8 mouse cellular contexts compared by ENCODE assay signal in genomic region chr15:99317267-99317651, GRCm38 (mm10). TPM values are rescaled to one million over a fixed set of nuclear protein-coding genes. Genes with fewer than 3 reads are reported as not detected.
DNase-seq lines count a peak whose midpoint lies in the region; ATAC-seq lines count a peak whose summit lies in the region.

No protein-coding gene starts in this region.

- peaks cover 10% of the 10 kb centered on the region for H3K4me1 ChIP-seq in heart, embryonic 13.5 days
- peaks cover 26% of the 10 kb centered on the region for H3K4me1 ChIP-seq in kidney, embryonic 16.5 days (ENCODE audit: insufficient read depth, low read length)
- peaks cover 60% of the 10 kb centered on the region for H3K4me1 ChIP-seq in megakaryocyte, embryonic 14.5 days

- H3K4me3 ChIP-seq in heart, embryonic 13.5 days = no peak overlapping the region
- H3K4me3 ChIP-seq in kidney, embryonic 16.5 days (ENCODE audit: low read length) = no peak overlapping the region
- H3K4me3 ChIP-seq in megakaryocyte, embryonic 14.5 days (replicated peaks) = peak overlapping the region; percentile 28

- peak; percentile 9 for DNase-seq in embryo, embryonic 10.5 days (ENCODE audit: low spot score)
- DNase-seq in embryo, embryonic 9.5 days (ENCODE audit: extremely low spot score) = no peak
- no peak for DNase-seq in B cell, adult 2 months
- DNase-seq in left cerebral cortex, adult 18-20 months (ENCODE audit: low spot score in 2 of 2) = no peak
- DNase-seq in thymus, postnatal 14 days = no peak

- ATAC-seq in heart, embryonic 13.5 days (ENCODE audit: extremely low read depth, insufficient number of reproducible peaks, low FRiP score, low TSS enrichment) = no peak
- peak; percentile 59; the same call in 1 of the 2 replicates for ATAC-seq in kidney, embryonic 16.5 days (ENCODE audit: low FRiP score, low TSS enrichment)

- peak overlapping the region; percentile 84 for H3K27ac ChIP-seq in heart, embryonic 13.5 days (replicated peaks)
- H3K27ac ChIP-seq in kidney, embryonic 16.5 days (ENCODE audit: low read length) = peak overlapping the region; percentile 70

- H3K4me2 ChIP-seq in heart, embryonic 13.5 days = no peak overlapping the region
- H3K4me2 ChIP-seq in kidney, embryonic 16.5 days (replicated peaks; ENCODE audit: low read depth, low read length) = no peak overlapping the region

- 52% methylated on average over 2 of the region's 2 CpGs for WGBS in heart, embryonic 13.5 days
- 66% methylated on average over 2 of the region's 2 CpGs for WGBS in kidney, embryonic 16.5 days

- no peaks in the 10 kb centered on the region for H3K27me3 ChIP-seq in heart, embryonic 13.5 days (replicated peaks)
- H3K27me3 ChIP-seq in kidney, embryonic 16.5 days (ENCODE audit: insufficient read depth, low read length) = no peaks in the 10 kb centered on the region
- H3K27me3 ChIP-seq in megakaryocyte, embryonic 14.5 days (replicated peaks) = no peaks in the 10 kb centered on the region

- H3K36me3 ChIP-seq in heart, embryonic 13.5 days = peaks cover 98% of the 10 kb centered on the region
- peaks cover 68% of the 10 kb centered on the region for H3K36me3 ChIP-seq in kidney, embryonic 16.5 days (ENCODE audit: insufficient read depth, low read length)
- H3K36me3 ChIP-seq in megakaryocyte, embryonic 14.5 days (replicated peaks; ENCODE audit: low read length) = peaks cover 84% of the 10 kb centered on the region

- H3K9ac ChIP-seq in heart, embryonic 13.5 days = peak overlapping the region; percentile 58
- H3K9ac ChIP-seq in kidney, embryonic 16.5 days (replicated peaks; ENCODE audit: low read length) = no peak overlapping the region

- H3K9me3 ChIP-seq in heart, embryonic 13.5 days = no peaks in the 10 kb centered on the region
- H3K9me3 ChIP-seq in kidney, embryonic 16.5 days (ENCODE audit: low read length) = no peaks in the 10 kb centered on the region
- H3K9me3 ChIP-seq in megakaryocyte, embryonic 14.5 days = no peaks in the 10 kb centered on the region

RNA-seq across cellular contexts. Expression of gene Fam186b, which starts 21.6 kb away (rescaled TPM):
- 0.40 and 0.52 TPM in 2 replicates for polyA plus RNA-seq in heart, embryonic 13.5 days (2015; fragmentation: Nextera tagmentation; extraction: Ambion mirVana)
- 0.21 and 0.30 TPM in 2 replicates for polyA plus RNA-seq in kidney, embryonic 16.5 days (2015; fragmentation: Nextera tagmentation; extraction: Ambion mirVana)
- not detected in 2 replicates for polyA plus RNA-seq in megakaryocyte, embryonic 14.5 days (2012; ENCODE audit: insufficient read depth, low replicate concordance)
- total RNA-seq in left cerebral cortex, adult 18-20 months (2021) = 1 to 10 TPM; 1.5 to 1.8 TPM

RNA-seq across cellular contexts. Expression of gene Prpf40b, which starts 22.4 kb away (rescaled TPM):
- 37.4 and 41.5 TPM in 2 replicates for polyA plus RNA-seq in heart, embryonic 13.5 days (2015; fragmentation: Nextera tagmentation; extraction: Ambion mirVana)
- 62.2 and 67.5 TPM in 2 replicates for polyA plus RNA-seq in kidney, embryonic 16.5 days (2015; fragmentation: Nextera tagmentation; extraction: Ambion mirVana)
- 14.7 and 16.8 TPM in 2 replicates for polyA plus RNA-seq in megakaryocyte, embryonic 14.5 days (2012; ENCODE audit: insufficient read depth, low replicate concordance)
- 100 to 1,000 TPM in 1 of 2 experiments, 10 to 100 TPM in 1; 93.7 to 100 TPM for total RNA-seq in left cerebral cortex, adult 18-20 months (2021)

RNA-seq across cellular contexts. Expression of gene Fmnl3, which starts 53.0 kb away (rescaled TPM):
- polyA plus RNA-seq in heart, embryonic 13.5 days (2015; fragmentation: Nextera tagmentation; extraction: Ambion mirVana) = 12.9 and 13.0 TPM in 2 replicates
- 27.1 and 29.8 TPM in 2 replicates for polyA plus RNA-seq in kidney, embryonic 16.5 days (2015; fragmentation: Nextera tagmentation; extraction: Ambion mirVana)
- 4.4 and 6.8 TPM in 2 replicates for polyA plus RNA-seq in megakaryocyte, embryonic 14.5 days (2012; ENCODE audit: insufficient read depth, low replicate concordance)
- 1 to 10 TPM; 8.5 to 9.6 TPM for total RNA-seq in left cerebral cortex, adult 18-20 months (2021)
